Mouse (Mus musculus): ENCODE measurements around the gene Rbm43.
"Not testable (repeated sequence)": the region's sequence is repeated elsewhere in the genome, so short reads cannot be mapped to it uniquely, and the experiment has no call there.

Gene Rbm43

GRCm38 (mm10) chr2:51912740-51913139 is 22.2 kb downstream of the Rbm43 start:
- DNase-seq (ENCODE audit: low spot score): no peak

- DNase-seq (ENCODE audit: low spot score): no peak
Observed at GRCm38 (mm10) chr2:51911864-51912263, 23.1 kb downstream of the Rbm43 start.

- no peak for DNase-seq (ENCODE audit: low spot score)
Observed at GRCm38 (mm10) chr2:51907538-51908110, 27.3 kb downstream of the Rbm43 start.

- DNase-seq (ENCODE audit: low spot score): no peak
Observed at GRCm38 (mm10) chr2:51905637-51906036, 29.3 kb downstream of the Rbm43 start.

GRCm38 (mm10) chr2:51892411-51892901 is 42.5 kb downstream of the Rbm43 start:
- no peak for DNase-seq (ENCODE audit: low spot score)

GRCm38 (mm10) chr2:51890961-51891360 is 44.0 kb downstream of the Rbm43 start:
- DNase-seq (ENCODE audit: low spot score): no peak

- DNase-seq (ENCODE audit: low spot score): not testable (repeated sequence)
Observed at GRCm38 (mm10) chr2:51890139-51890538, 44.8 kb downstream of the Rbm43 start.

- no peak for DNase-seq (ENCODE audit: low spot score)
Observed at GRCm38 (mm10) chr2:51880143-51880542, 54.8 kb downstream of the Rbm43 start.

Data from MN1 (cell line).